Mouse (Mus musculus) erythroblast, adult 5-6 weeks (primary cell): ENCODE measurements around the gene Mthfsd. TPM values are rescaled to one million over a fixed set of nuclear protein-coding genes. Genes with fewer than 3 reads are reported as not detected.

Experiments used
- ATAC-seq: replicated peaks from 2 replicates; pipeline ENCODE4 v1.8.0; 2016; ENCODE audit warnings: moderate number of reproducible peaks, mild to moderate bottlenecking, moderate TSS enrichment, inconsistent platforms; ENCODE audit not compliant: poor library complexity, low FRiP score, severe bottlenecking
- total RNA-seq, 2 experiments: library from RNA; stranded (forward) in 1 of 2; stranded (reverse) in 1 of 2; fragments of 150-400 nt in 1 of 2; fragments of 200-764, 138-1000 nt in 1 of 2; gene quantifications; 2 replicates each; pipeline versions ENCODE4 v1.2.3 to v1.2.4; 2015 to 2017; ENCODE audit warnings: low replicate concordance in 2 of 2

Mthfsd gene
- total RNA-seq, 2 experiments from 2014 or later: 3.5 to 21.7 TPM

DNA sequence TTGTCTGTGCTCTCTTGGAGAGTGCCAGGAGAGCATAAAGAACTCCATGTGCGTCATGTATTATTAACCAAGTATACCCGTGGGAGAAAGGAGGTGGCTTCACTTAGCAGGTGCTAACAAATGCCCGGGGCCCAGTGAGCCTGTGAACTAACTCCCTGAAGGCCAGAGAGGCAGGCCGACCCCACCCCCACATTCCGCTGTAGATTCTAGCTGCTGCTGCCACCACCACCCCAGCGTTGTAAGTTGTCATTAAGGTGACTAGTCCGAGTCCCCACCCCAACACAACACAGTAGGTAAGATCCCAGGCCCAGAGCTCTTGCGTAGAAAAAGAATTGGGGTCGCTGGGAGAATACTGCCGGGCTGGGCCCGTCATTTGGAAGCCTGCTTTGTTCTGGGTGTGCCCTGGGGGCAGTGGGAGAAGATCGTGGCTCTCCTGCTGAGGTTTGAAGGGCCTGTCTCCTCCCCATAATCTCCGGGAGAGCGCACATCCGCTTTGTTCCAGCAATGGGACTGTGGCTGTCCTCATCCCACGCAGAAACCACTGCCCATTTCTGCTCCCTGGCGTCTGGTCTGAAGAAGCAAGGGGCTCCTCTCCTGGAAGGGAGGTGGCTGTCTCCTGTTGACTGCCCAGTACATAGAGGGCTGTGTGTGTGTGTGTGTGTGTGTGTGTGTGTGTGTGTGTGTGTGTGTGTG is 16.5 kb upstream of the Mthfsd start:
- no peak for ATAC-seq

- ATAC-seq: no peak
Measured at GRCm38 (mm10) chr8:121123113-121123512, 14.9 kb upstream of the Mthfsd start.

- ATAC-seq: no peak
Measured at GRCm38 (mm10) chr8:121122368-121122767, 14.2 kb upstream of the Mthfsd start.

GRCm38 (mm10) chr8:121121704-121122103 is 13.5 kb upstream of the Mthfsd start:
- ATAC-seq: no peak

DNA sequence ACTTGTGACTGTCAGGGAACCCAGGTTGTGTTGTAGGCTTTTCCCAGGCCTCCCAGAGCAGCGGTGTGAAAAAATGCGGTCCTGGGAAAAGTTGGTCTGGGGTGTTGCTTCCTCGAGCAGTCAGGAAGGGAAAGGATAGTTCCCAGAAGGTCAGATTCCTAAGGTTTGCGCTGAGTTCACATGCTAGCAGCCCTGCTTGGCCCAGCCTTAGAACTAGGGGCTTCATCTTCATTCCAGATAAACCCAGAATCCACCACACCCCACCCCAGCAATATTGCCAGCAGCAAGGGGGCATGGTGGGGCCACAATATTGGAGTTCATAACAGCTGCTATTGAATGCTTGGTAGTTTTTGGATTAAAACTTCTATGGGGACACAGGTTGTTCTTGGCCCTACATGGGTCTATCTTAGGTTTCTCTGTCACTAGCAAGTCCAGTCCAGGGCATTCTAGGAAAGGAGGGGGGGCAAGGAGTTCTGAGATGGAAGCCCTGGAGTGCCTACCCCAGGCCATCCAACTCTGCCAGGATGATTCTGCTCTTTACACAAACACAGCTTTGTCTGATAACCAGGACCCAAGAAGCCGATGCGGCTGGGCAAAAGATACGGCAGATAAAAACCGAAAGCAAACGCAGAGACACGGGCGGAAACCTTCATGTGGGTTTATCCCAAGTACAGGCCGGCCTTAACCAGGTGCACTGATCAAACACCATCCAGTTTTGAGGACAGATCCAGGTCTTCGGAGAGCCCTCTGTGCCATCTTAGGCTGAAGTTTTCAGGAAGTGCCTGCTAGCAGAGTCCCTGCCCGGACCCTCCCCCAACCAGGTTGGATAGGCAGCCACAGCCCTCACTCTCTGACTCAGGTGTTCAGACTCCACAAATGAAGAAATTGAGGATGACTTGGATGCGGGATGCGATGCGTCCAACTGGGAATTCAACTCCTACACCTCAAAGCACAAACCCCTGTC is 12.5 kb upstream of the Mthfsd start:
- ATAC-seq: no peak

DNA sequence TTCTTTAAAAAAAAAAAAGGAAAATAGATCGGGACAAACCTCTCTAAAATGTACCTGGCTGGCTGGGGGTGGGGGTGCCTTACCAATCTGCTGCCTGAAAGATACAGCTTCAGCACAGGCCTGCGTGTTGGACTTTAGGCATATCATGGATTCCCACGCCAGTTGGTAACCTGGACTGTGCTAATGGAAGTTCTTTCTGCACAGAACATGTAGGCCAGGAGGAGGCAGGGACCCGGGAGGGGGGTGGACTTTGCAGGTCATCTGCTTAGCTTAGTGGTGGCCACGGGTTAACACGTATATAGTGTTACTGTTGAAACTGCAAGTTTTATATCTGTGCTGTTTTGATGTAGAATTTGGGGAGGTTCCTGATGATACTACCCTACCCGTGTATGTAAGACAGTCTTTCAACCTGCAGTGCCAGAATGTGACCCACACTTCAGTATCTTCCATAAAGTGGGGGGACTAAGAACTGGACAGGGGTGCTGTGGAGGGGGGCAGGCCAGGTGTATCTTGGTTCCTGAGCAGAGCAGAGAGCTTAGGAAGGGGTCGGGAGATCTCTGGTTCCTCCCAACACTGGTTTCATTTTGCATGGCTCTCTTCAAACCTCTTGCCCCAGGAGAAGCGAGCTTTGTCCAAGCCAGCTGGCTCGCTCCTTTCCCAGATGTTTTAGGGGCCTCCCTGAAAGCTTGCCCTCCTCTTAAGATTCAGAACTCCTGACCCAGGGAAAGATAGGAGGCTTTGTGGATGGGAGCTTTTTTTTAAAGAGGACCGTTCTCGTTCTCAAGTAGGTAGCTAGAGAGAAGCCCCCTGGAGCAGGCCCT is 11.7 kb upstream of the Mthfsd start:
- no peak for ATAC-seq

- no peak for ATAC-seq
Measured at GRCm38 (mm10) chr8:121118634-121119420, 10.6 kb upstream of the Mthfsd start.

GRCm38 (mm10) chr8:121117906-121118305 is 9.7 kb upstream of the Mthfsd start:
- no peak for ATAC-seq

- no peak for ATAC-seq
Measured at GRCm38 (mm10) chr8:121117186-121117651, 9.0 kb upstream of the Mthfsd start.

- ATAC-seq: no peak
Measured at GRCm38 (mm10) chr8:121116591-121117185, 8.5 kb upstream of the Mthfsd start.

DNA sequence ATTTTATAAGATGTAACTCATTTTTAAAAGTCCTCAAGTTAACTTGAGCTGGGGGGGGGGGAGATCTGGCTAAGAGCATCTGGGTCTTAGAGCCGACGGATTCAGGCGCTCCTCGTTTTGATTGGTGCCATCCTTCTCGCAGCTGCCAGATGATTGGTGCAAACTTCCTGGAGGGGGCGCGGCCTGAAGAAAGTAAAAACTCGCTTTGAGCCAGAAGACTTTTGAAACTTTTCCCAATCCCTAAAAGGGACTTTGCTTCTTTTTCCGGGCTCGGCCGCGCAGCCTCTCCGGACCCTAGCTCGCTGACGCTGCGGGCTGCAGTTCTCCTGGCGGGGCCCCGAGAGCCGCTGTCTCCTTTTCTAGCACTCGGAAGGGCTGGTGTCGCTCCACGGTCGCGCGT is 7.8 kb upstream of the Mthfsd start, which contains the start of gene Foxc2:
Foxc2 (plus strand) TSS at position 224 of the 400 bp plus-strand sequence.
- no peak for ATAC-seq

- no peak for ATAC-seq
Measured at GRCm38 (mm10) chr8:121115136-121115535, 6.9 kb upstream of the Mthfsd start.

DNA sequence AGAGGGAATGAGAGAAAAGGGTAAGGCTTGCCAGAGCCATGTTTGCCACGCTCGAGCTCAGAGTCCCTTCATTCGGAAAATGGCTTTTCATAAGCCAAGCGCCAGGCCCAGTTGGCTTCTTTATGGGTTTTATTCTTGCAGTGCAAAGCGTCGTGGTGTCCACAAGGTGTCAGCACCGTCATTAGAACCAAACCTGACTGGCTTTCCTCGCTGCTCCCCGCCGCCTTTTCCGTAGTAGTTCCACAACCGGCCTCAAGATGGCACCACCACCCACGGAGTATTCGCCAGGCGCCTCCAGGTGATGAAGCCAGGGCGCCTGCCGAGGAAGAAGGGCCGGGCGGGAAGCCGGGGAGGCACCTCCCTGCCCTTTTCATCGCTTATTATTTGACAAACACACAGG is 5.1 kb upstream of the Mthfsd start:
- peak; percentile 92 for ATAC-seq

- no peak for ATAC-seq
Measured at GRCm38 (mm10) chr8:121111145-121111907, 3.1 kb upstream of the Mthfsd start.

DNA sequence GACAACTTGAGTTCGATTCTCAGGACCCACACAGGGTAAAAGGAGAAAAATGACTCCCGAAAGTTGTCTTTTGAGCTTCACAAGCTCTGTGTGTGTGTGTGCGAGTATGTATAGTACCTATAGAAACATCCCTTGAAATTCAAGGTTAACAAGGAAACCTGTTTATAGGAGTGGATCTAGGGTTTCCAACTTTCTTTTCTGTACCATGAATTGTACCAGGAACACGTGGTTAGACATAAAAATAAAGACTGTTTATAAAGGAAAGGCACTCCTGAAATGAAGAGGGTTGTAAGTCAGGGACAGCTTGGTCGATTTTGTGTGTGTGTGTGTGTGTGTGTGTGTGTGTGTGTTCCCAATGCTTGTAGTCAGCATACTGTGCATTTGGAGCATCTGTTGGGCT is 465 bp upstream of the Mthfsd start:
- ATAC-seq: no peak

GRCm38 (mm10) chr8:121104049-121104818 is 4.0 kb downstream of the Mthfsd start:
- peak; percentile 62 for ATAC-seq

- no peak for ATAC-seq
Measured at GRCm38 (mm10) chr8:121093496-121093895, 14.7 kb downstream of the Mthfsd start.
